Mouse (Mus musculus) cerebellum, postnatal 25 days (tissue): ENCODE results near the gene Rinl.

ENCODE experiments used
- DNase-seq, 2 experiments: peaks; one replicate each; pipeline ENCODE4 v3.0.0; 2021; ENCODE audit warnings: mixed read lengths in 2 of 2

Rinl gene

GRCm38 (mm10) chr7:28781261-28781663, 7.5 kb upstream of the Rinl start:
- DNase-seq = no peak

GRCm38 (mm10) chr7:28785161-28785560, 3.6 kb upstream of the Rinl start:
- no peak for DNase-seq

GRCm38 (mm10) chr7:28787884-28788283, 885 bp upstream of the Rinl start:
- no peak for DNase-seq

GRCm38 (mm10) chr7:28789235-28789634, 466 bp downstream of the Rinl start:
- no peak for DNase-seq

GRCm38 (mm10) chr7:28790066-28790806, 1.5 kb downstream of the Rinl start:
- DNase-seq = no peak

- no peak for DNase-seq
Measured at GRCm38 (mm10) chr7:28791706-28792105, 2.9 kb downstream of the Rinl start.

GRCm38 (mm10) chr7:28792391-28793185, 3.8 kb downstream of the Rinl start:
- no peak for DNase-seq

GRCm38 (mm10) chr7:28793834-28794233, 5.1 kb downstream of the Rinl start:
- no peak for DNase-seq

GRCm38 (mm10) chr7:28794496-28794895, 5.7 kb downstream of the Rinl start:
- DNase-seq = no peak

GRCm38 (mm10) chr7:28795832-28796231, 7.1 kb downstream of the Rinl start:
- no peak for DNase-seq

- peak; percentile 89 to 93 for DNase-seq
Measured at GRCm38 (mm10) chr7:28796562-28796975, 7.8 kb downstream of the Rinl start.

- no peak for DNase-seq
Measured at GRCm38 (mm10) chr7:28799994-28800393, 11.2 kb downstream of the Rinl start.

GRCm38 (mm10) chr7:28801451-28801850, 12.7 kb downstream of the Rinl start:
- no peak for DNase-seq

GRCm38 (mm10) chr7:28801901-28802670, 13.3 kb downstream of the Rinl start:
- no peak for DNase-seq

- DNase-seq = no peak
Measured at GRCm38 (mm10) chr7:28802846-28803588, 14.2 kb downstream of the Rinl start.

GRCm38 (mm10) chr7:28803756-28804155, 15.0 kb downstream of the Rinl start:
- DNase-seq = no peak

GRCm38 (mm10) chr7:28806869-28807268, 18.1 kb downstream of the Rinl start:
- peak in 1 of 2 experiments; percentile 42 for DNase-seq

GRCm38 (mm10) chr7:28807641-28808220, 19.0 kb downstream of the Rinl start:
- peak; percentile 36 to 46 for DNase-seq

- peak in 1 of 2 experiments; percentile 52 for DNase-seq
Measured at GRCm38 (mm10) chr7:28808221-28808941, 19.6 kb downstream of the Rinl start, which contains the start of gene Hnrnpl. Hnrnpl (plus strand) TSS chr7:28808541.

- DNase-seq = peak; percentile 97 to 99
Measured at GRCm38 (mm10) chr7:28808957-28809393, 20.2 kb downstream of the Rinl start.

GRCm38 (mm10) chr7:28809401-28810089, 20.8 kb downstream of the Rinl start:
- peak; percentile 74 to 82 for DNase-seq
